Mouse (Mus musculus) cerebellum, adult 9-11 months (tissue): ENCODE measurements around the gene Enox1.

Experiments used
- DNase-seq: peaks from one replicate; pipeline ENCODE4 v3.0.0; 2022

The Enox1 gene

GRCm38 (mm10) chr14:77464782-77465181, 308.2 kb downstream of the Enox1 start:
- DNase-seq, result no peak

- DNase-seq, result no peak
Observed at GRCm38 (mm10) chr14:77470577-77470976, 314.0 kb downstream of the Enox1 start.

- DNase-seq, result no peak
Observed at GRCm38 (mm10) chr14:77473501-77473900, 316.9 kb downstream of the Enox1 start.

- no peak for DNase-seq
Observed at GRCm38 (mm10) chr14:77474026-77474425, 317.5 kb downstream of the Enox1 start.

- DNase-seq, result no peak
Observed at GRCm38 (mm10) chr14:77475134-77475820, 318.7 kb downstream of the Enox1 start.

DNA sequence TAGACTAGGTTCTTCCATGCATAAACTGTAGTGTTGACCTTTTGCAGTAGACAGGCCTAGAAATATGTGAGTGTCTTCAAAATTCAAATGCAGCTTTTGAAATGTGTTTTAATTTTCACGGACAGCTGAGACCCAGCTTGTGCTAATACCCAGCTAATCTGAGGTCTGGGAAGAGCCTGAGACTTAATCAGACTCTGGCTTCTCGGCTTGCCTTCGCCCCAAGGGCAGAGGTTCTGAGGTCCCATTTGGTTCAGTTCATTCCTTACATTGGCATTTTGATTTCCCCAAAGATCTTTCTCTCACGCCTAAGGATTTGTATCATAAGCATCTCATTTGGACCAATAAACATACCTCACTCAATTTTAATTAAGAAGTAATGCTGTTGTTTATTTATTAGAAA, 321.1 kb downstream of the Enox1 start:
- no peak for DNase-seq

GRCm38 (mm10) chr14:77478210-77478609, 321.6 kb downstream of the Enox1 start:
- no peak for DNase-seq

GRCm38 (mm10) chr14:77478692-77479091, 322.1 kb downstream of the Enox1 start:
- no peak for DNase-seq

DNA sequence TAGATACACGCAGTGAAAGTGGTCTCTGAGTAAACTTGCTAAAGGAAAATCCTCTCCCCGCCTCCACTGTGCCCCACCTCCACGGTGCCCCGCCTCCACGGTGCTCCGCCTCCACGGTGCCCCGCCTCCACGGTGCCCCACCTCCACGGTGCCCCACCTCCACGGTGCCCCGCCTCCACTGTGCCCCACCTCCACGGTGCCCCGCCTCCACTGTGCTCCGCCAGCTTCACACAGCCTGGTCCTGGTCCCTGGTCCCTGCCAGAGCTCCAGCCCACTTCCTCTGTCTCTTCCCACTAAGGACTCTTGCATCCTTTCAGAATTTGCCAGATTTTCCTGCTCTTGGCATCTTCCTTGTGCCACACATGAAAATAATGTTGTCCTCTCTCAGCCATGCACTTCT, 326.5 kb downstream of the Enox1 start:
- DNase-seq, result no peak

DNA sequence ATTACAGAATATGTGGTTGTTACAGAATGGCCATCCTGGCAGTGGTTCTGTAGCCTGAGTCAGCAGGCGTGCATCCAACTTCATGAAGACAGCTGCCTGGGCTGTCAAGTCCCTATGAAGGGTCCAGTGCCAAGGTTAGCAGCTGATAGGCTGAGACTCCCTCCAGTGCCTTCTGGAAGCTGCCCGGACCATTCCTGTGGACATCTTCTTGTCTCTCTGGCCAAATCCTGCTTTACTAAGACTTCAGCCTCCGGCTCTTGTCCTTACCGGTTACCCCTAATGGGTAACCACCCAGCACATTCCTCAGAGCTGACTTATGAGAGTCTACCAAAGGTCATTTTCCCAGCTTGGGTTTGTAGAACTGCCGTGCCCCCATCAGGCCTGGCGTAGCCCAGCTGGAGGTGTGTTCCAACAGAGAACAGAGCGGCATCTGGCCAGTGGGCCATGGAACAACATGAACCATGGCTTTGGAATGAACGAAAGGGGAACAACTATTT, 328.4 kb downstream of the Enox1 start:
- DNase-seq, result peak; percentile 78

DNA sequence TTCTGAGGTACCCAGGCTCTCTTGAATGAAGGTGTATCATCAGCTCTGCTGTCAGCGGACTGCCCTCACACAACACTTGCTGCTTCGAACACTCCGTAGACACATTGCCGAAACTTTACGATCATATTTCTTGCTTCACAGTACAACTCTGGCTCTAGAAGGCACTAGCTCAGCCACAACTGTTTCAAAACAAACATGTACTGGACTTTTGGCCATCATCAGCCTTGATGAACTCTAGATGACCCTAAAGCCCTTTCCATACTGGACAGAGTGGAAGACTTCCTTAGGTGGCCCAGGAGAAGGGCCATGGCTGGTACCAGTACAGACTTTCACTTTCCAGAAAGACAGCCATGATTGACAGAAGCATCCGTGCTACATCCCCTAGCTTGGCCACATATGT, 334.1 kb downstream of the Enox1 start:
- no peak for DNase-seq

DNA sequence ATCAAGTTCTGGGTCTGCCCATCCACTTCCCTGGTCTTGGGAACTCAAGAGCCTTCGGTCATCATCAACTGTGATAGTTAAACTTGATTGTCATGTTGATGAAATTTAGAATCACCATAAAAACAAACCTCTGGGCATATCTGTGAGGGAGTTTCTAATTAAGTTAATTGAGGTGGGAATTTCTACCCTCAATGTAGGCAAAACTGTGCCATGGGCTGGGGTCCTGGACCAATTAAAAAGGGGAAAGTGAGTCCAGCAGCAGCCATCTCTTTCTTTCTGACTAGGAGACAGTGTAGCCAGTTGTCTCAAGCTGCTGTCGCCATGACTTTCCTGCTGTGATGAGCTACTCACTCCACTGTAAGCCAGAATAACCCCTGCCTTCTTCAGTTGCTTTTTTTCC, 335.2 kb downstream of the Enox1 start:
- no peak for DNase-seq

- DNase-seq, result no peak
Observed at GRCm38 (mm10) chr14:77499996-77500581, 343.5 kb downstream of the Enox1 start.

GRCm38 (mm10) chr14:77504458-77505135, 348.0 kb downstream of the Enox1 start:
- DNase-seq, result no peak

- no peak for DNase-seq
Observed at GRCm38 (mm10) chr14:77506341-77506740, 349.8 kb downstream of the Enox1 start.

DNA sequence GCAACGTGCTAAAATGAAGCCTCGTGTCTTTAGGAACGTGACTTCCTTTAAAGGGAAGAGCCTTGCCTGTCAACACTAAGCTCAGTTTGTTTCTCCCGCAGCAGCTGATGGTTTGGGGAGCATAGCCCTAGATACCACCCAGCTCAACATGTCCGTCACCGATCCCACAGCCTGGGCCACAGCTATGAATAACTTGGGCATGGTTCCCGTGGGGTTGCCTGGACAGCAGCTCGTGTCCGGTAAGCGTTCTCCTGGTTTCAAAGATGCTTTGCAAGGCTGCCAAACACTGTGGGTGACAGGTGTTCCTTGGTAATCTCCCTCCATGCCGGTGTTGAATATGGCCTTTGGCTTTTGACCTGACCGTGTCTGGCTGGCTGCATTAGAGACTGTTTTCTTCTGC, 351.5 kb downstream of the Enox1 start:
- DNase-seq, result peak; percentile 71

GRCm38 (mm10) chr14:77509042-77509441, 352.5 kb downstream of the Enox1 start:
- DNase-seq, result no peak

GRCm38 (mm10) chr14:77509924-77510323, 353.4 kb downstream of the Enox1 start:
- no peak for DNase-seq

GRCm38 (mm10) chr14:77511137-77511870, 354.7 kb downstream of the Enox1 start:
- DNase-seq, result no peak

DNA sequence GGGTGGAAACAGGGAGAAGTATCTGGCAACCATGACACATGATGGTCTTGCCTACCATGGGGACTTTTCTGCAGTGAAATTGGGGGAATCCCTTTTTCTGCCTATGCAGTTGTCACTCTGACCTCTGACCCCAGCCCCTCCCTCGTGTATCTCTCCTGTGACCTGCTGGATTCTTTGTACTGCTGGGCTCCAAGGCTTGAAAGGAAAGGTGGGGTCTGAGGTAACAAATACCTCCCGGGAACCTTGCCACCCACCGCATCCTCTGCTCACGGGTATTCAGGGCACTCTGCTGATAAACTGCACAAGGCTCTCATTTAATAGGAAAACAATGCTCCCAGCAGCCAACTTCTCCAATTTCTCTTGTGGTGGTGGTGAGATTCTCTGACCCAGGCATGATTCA, 361.5 kb downstream of the Enox1 start:
- DNase-seq, result no peak

DNA sequence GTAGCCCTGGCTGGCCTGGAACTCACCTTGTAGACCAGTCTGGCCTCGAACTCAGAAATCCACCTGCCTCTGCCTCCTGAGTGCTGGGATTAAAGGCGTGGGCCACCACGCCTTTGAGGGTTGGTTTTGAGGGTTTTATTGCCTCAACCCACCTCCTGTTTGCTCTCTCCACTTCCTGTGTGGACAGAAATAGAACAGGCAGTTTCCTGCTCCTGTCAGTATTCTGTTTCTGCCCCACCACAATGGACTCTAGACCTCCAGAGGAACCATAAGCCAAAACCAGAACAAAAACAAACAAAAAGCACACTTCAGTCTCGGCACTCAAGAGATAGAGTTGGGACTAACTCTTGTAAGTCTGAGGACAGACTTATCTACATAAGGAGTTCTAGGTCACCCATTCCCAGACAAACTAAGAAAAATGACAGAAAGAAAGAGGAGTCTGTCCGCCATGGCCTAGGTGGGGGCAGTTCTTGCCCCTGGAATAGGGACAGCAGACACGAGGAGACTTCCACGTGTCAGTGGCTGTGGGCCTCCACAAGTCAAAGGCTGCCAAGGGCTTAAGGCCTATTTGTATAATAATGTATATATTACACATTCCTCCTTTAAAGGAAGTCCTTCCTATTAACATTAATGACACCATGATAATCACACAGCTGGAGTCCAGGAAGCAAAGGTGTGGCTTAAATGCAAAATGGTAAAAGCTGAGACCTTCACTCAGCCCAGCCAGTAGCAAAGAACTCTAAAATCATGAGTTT, 362.6 kb downstream of the Enox1 start:
- no peak for DNase-seq

GRCm38 (mm10) chr14:77519701-77520100, 363.1 kb downstream of the Enox1 start:
- no peak for DNase-seq

DNA sequence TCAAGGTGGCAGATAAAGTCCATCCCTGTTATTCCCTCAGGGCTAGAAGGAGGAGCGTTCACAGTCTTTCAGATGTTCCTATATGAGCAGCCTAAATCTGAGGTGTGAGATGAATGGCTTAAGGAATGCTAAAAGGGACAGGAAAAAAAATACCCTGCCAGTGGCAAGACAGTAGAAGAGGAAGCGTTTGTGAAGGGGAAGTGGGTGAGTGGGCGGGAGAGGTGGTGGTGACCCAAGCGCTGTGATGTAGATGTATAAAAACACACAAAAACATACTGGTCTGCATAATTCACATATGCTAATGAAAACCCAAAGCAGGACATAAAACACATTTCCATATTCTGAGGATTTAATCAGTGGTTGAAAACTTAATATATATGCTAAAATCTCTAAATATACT, 367.7 kb downstream of the Enox1 start:
- no peak for DNase-seq
